Mouse (Mus musculus) A20 (cell line): ENCODE results near the gene Stab2.

Experiments used
- DNase-seq: peaks from one replicate; pipeline ENCODE4 v3.0.0-alpha.2; 2011; ENCODE audit warnings: low read depth, low spot score

The Stab2 gene

GRCm38 (mm10) chr10:87007385-87008214 is at the start of gene Stab2:
TSS of gene Stab2 (minus strand) at chr10:87008025.
- DNase-seq: no peak

DNA sequence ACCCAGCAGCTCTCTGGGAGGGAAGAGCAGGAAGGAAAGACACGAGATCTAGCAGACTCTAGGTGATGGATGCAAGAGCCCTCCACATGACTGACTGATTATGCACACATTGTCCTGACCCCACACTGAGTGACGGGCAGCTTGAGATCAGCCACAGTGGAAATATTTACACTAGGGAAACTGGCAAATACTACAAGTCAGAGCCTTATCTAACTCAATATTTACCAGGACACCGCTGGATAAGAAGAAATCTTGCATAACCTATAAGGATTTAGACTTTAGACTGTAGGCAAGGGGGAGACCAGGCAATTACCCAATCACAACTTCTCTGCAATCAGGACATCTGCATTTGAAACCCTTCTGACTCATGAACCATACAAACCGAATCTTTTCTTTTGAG is 43.9 kb upstream of the Stab2 start:
- DNase-seq: peak; percentile 38

- DNase-seq: no peak
Observed at GRCm38 (mm10) chr10:87049179-87049578, 41.4 kb upstream of the Stab2 start.

GRCm38 (mm10) chr10:87046931-87047468 is 39.2 kb upstream of the Stab2 start:
- DNase-seq: peak; percentile 22

DNA sequence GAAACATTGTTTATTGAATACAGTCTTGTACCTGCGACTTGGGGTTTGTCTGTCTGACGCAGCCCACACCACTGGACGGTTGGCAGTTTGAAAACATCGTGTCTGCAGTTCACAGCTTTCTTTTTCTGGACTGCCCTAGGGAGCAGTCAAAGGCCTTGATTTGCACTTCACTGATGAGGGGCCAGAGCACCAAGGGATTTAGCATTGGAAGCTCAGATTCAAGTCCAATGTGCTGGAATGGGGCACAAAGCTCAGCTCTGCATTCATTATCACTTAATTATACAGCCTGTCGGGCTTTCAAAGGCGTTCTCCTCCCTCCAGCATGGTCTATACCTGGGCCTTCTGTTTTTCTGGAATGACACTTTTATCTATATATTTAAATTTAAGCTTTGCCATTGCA is 38.6 kb upstream of the Stab2 start:
- DNase-seq: no peak

DNA sequence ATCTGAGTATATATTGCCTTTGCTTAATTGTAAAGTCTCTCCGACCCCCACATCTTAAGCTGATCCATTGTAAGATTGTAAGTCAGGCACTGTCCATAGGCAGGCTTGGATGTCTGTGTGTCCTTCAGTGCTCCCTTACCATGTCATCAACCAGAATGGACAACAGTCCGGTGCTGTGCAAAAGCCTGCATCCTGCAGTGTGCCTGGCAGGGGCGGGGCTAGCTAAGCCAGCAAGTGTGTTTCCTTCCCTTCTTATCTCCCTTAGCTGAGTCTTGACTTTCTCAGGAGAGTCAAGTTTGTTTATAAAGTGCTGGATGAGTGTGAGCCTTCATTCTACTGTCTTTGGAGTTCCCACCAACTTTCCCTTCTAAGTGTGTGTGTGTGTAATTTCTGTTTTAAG is 37.4 kb upstream of the Stab2 start:
- DNase-seq: no peak

- DNase-seq: no peak
Observed at GRCm38 (mm10) chr10:87041265-87041664, 33.4 kb upstream of the Stab2 start.

DNA sequence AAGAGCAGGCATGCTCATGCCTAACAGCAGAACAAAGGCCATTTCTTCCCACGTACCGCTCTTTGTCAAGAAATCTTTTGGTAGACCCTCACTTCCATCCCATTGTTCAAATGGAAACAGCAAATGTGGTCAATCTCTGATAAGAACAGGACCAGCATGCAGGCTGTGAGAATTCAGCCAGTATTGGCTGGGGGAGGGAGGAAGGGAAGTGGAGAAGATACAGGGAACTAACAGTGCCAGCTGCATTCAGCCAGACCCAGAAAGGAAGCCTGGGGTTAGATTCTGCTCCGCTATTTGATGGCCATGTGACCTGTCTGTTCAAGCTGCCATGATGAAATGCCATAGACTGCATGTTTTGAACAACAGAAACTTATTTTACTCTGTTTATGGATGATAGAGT is 32.0 kb upstream of the Stab2 start:
- no peak for DNase-seq

DNA sequence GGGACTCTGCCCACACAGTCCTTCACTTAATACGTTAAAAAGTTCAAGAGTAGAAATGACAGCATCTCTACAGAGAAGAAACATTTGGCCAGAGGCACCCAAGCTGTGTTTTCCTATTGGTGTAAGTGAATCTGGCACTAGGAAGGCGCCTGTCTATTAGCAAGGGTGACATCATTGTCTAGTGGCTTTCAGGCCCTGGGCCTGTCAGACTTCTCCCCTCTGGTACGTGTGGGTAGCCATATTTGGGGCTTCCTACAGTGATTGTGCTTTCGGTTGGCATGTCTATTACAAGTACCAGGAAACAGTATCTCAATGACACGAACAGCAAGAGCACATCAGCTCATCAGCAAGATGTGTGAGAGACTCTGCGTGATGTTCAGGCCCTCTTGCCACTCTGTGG is 31.5 kb upstream of the Stab2 start:
- no peak for DNase-seq

DNA sequence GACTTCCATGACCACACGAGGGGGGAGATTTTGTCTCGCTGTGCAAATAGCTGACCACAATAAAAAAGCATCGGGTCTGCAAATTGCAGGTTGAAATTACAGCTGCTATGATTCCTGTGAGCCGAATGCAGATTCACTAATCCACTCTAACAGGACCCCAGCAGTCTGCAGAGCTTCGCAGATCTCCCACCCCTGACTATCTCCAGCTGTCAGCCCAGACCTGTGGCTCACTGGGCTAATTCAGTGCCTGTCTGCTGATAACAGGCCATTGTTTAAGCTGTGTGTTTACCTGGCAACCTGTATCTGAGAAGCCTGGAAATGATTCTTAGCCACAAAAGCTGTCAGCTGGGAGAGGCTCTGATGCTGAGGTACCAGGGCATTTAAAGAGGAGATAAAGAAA is 29.2 kb upstream of the Stab2 start:
- no peak for DNase-seq

DNA sequence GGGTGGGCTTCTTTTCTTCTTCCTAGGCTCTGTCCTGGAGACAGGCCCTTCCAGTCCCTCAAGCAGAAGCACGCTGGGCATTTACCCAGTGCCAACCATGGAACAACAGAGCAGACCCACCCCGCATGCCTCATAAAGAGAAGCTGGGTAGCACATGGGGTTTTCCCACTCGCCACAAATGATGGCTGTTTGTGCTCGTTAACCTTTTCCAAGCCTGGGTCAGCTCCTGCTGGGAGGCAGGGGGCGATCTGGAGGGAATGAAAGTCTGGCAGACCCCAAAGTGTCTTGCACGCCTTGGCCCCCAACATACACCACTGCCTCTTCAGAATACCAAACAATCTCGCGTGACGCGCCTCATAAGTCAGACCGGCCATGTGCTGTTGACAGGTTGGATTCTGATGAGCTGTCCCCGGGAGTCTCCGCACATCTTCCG is 28.5 kb upstream of the Stab2 start:
- DNase-seq: no peak

DNA sequence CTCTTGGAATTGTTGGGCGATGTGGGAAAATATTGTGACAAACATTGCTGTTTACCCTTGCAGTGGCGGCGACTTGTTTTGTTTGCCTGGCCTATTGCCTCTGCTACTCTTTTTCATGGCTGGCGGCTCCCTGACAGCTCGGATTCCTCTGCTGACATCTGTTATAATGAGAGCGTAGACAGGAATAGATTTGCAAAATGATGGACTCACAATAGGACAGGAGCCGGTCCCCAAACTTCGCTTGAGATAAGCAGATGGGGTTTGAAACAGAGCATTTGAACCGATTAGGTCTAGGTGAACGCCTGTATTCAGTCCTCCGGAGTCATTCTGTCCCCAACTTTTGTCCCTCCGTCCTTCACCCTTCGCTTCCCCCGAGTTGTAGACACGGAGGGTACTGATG is 28.0 kb upstream of the Stab2 start:
- DNase-seq: no peak

DNA sequence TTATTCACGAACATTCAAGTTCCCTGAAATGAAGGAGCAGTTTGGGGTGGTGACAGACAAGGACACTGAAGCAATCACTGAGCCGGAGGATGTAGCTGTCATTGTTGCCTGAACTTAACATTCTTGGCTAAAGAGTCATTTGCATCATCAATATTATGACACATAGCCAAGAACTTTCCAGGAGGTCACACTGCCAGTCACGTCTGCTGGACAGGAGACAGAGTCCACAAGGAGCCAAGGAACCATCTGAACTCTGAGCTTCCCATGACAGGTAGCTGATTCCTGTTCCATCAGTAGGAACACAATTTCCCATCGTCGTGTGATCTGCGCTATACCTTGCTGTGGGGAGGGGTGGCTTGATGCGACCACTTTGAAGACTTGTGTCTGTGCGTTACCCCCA is 24.9 kb upstream of the Stab2 start:
- no peak for DNase-seq

GRCm38 (mm10) chr10:87024884-87025283 is 17.1 kb upstream of the Stab2 start:
- peak; percentile 82 for DNase-seq

DNA sequence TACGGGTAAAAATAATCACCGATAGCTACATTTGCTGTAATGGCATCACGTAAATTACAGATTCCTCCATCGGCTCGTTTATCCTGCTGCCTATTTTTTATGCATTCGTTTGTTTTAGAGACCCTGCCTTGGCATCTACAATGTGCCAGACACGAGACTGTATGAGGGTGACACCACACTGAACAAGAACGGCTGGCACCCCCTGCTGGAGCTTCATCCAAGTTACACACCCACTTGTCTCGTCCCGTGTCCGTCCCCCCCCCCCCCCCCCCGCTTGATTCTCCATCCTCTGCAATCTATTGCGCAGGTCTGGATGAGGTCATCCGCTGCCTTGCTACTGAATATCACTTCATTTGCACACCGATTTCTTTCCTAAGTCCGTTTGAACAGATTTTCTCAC is 12.9 kb upstream of the Stab2 start:
- peak; percentile 43 for DNase-seq

- no peak for DNase-seq
Observed at GRCm38 (mm10) chr10:87018876-87019275, 11.1 kb upstream of the Stab2 start.

GRCm38 (mm10) chr10:87016151-87016692 is 8.4 kb upstream of the Stab2 start:
- no peak for DNase-seq

DNA sequence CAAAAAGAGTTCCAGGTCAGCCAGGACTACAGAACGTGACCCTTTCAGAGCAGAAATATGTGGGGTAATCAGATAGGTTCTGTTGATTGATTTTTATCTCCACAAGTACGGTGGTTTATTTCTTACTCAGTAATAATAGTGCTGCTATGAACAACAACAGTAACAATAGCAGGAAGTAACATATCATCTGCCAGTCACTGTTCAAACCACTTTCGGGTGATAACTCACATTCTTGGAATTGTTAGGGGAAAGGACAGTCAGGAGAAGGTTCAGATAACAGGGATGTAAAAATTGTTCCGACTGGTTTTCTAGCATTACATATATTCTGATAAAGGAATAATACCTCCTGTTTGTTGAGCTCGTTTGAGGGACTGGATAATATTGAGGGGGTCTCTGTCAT is 7.6 kb upstream of the Stab2 start:
- DNase-seq: no peak

GRCm38 (mm10) chr10:87014391-87014965 is 6.7 kb upstream of the Stab2 start:
- no peak for DNase-seq

DNA sequence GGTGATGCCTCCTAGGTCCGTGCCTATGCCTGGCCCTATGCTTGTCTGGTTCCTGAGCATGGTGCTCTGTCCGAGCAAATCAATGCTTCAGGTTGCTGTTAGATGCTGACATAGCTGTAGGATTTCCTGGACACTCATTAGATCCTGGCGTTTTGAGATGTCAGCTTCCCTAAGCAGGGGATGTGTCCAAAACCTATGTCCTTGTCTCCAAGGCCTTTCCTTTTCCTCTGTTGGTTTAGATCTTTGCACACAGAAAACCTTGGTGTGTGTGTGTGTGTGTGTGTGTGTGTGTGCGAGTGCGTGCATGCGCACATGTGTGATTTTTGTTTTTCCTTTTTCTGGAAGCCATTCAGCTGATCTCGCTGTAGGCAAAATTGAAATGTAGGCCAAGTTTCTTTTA is 4.3 kb upstream of the Stab2 start:
- no peak for DNase-seq

DNA sequence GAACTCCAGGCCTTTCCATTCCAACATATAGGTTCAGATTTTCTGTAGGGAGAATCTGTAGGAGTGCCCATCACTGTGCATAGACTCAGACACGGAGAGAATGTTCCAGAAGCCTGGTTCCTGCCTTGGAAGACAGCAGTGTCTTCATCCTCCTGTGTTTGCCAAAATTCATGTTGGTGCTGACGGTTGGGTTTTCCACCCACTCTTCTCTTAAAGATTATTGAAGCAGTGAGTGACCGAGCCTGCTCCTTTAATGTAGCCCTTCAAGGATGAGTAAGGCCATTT is 332 bp upstream of the Stab2 start:
- no peak for DNase-seq

DNA sequence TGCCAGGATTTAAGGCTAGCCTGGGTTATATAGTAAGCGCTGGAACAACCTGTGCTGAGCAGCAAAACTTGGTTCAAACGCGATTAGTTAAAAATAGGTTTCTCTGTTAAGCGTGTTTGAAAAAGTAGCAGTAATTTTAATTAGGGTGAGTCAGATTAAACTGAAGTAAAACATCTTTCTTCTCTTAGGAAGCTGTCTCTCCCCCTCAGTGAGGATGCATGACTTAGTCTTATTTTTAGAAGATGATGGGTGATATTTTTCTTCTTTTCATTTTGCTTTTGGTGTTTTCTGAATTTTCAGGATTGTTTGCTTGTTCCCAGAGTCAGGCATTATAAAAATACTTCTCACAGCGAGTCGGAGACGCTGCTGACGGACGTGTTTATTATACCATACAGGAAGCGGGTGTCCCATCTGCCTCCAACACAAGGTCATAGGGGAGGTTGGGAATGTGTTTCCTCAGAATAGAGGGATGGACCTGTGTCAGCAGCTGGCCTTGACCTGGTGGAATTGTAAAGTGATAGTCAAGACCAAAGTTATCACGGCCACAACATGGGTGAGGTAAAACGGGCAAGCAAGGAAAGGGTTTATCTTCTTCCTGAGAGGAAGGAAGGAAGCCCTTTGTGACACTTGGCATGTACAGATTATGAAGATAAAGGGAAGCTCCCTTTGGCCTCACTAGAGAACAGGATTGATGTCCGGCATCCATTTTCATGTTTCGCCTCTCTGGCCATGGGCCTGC is 15.4 kb downstream of the Stab2 start:
- DNase-seq: no peak
